Mouse (Mus musculus): ENCODE measurements around the gene Adgrf1.

DNA sequence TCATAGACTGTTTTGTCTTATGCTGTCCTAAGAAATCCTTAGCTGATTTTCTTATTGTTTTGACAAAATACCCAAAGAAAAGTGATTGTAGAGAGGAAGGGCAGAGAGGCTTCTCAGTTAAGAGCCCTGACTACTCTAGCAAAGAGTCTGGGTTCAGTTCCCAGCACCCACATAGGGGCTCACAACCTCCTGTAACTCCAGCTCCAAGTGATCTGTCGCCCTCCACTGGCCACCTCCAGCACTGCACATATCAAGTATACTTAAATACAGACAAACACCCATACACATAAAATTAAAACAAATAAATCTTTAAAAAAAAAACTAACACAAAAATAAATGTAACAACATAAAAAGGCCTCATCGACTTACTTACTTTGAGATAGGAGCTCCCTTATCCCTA, 3.5 kb upstream of the Adgrf1 start:
- TF ChIP-seq POLR2A (IDR thresholded peaks at IDR 0.05; ENCODE audit: control insufficient read depth in 1 of 2, insufficient read depth in 1 of 2, low read depth in 1 of 2, low read length in 2 of 2, poor library complexity in 1 of 2) (no peak), POLR2AphosphoS2 (IDR thresholded peaks at IDR 0.05; ENCODE audit: low read length) (no peak), CTCF (IDR thresholded peaks at IDR 0.05 in 2 of 3, conservative IDR thresholded peaks at IDR 0.05 in 1 of 3; ENCODE audit: control insufficient read depth in 1 of 3, insufficient read depth in 1 of 3, low read depth in 2 of 3, low read length in 3 of 3, poor library complexity in 1 of 3, severe bottlenecking in 1 of 3) (no peak; a peak in 1 of 6 replicates)
